Mouse (Mus musculus) cerebellum, postnatal 36 days (tissue): ENCODE data around the gene Mroh3.
A peak's percentile ranks its signal among the peaks of the same experiment; 100 is the strongest.

ENCODE experiments used
- DNase-seq, 2 experiments: peaks; one replicate each; pipeline ENCODE4 v3.0.0; 2021 to 2022; ENCODE audit warnings: mixed read lengths in 2 of 2

The Mroh3 gene

DNA sequence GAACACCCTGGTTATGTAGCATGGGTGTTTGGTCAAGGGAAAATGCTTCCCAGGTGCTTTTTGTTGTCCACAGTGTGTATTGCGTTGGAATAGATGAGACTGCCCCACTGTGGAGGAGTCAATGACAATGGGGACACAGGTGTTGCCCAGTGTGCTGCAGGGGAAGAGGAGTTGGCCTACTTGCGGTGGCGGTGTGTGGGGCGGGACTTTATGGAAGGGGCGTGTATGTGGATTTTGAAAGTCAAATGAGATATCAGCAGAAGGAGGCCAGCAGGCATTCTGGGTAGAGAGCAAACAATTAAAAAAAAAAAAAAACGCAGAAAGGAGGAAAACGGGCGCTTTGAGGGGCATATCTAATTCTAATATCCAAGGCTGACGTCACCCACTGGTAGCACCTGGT is 62.9 kb downstream of the Mroh3 start:
- no peak for DNase-seq

DNA sequence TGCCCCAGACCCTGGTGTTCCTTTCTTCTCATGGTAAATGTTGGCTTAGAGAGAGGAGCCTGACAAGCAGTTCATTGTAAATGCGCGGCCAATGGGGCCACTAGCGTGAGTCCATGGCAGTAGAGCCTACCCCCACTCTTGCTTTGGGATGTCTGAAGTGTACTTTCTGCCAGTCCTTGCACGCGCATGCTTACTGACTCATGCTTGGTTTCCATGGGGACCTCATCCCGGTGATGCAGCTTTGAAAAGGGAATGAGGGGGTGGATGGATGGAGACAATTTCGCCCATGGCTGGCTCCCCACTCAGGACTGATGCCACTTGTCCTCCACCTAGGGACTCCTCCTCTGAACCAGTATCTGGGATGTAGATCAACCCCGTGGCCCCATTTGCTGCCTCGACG is 69.1 kb downstream of the Mroh3 start:
- no peak for DNase-seq

DNA sequence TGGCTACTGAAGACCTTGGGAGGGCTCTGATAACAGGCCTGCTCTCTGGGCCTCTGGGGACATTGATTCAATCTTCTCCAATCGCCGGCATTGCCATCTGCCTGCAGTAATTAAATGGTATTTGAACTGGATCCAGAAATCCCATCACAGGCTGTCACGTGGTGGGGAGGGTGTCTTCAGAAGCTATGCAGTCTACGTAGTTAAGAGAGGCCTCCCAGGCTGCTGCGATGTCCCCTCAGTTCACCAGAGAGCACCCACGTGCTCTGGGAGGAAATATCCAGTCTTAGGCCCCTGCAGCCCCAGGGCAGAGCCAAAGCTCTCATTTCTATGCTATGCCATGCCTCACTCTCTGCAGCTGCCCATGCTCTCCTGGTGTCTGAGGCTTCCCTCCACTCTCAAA is 70.3 kb downstream of the Mroh3 start:
- DNase-seq = no peak

DNA sequence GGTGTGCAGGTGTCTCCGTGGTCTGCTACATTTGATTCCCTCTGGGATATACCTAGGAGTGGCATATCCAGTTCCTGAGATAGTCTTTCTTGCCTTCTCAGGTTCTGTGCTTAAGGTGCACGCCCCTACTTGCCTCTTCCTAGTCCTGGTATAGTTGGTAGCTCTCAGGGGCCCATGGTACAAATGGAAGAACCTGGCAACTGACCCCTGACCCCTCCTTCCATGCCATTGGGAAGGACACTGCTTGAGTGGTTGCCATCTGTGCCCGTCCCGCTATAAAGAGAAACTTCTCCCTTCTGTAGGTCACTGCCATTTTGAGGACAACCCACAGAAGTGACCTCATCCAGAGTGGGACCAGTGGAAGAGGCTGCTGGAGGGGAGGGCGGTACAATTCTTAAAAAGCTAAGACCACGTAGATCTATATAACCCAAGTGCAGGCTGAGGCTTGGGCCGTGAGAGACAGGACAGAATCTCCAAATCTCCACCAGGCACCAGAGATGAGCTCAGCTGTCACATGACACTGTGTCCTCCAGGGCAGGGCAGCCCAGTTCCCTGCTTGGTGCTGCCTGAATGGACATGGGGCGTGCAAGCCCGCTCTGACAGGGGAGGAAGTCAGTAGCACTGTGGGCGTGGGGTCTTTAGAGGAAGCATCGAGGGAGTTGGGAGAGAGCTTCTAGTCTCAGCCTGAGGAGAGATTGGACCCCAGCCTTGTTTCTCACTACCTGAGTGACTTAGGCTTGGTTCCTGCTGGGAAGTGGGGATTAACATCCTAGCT is 71.3 kb downstream of the Mroh3 start:
- DNase-seq = no peak

DNA sequence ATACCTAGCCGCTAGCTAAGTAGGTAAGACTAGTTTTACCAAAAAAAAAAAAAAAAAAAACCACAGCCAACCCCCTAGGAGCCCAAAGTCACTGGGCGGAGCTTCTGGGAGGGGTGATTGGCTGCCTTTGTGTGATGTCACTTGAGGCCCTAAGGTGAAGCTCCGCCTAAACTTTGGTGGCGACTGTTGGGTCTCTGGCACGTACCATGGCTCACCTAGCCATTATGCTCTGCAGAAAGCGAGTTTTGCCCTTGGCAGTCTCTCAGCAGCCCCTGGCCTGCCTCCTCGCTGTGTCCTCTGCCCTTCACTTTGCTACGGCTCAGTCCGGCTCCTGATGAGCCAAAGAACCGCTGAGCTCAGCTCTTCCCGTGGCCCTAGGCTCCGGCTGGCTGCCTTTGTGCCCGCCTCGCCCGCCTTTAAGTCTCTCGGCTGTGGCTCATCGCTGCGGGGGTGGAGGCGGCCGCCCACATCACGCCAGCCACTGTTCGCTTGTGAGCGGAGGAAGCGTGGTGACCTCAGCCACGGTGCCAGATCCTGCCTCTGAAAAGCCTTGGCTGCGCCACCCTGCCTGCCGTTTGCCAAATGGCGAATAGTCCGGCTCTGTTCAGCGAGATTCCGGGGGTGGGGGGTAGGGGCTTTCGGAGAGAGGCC is 72.5 kb downstream of the Mroh3 start:
- peak; percentile 84 to 89 for DNase-seq

DNA sequence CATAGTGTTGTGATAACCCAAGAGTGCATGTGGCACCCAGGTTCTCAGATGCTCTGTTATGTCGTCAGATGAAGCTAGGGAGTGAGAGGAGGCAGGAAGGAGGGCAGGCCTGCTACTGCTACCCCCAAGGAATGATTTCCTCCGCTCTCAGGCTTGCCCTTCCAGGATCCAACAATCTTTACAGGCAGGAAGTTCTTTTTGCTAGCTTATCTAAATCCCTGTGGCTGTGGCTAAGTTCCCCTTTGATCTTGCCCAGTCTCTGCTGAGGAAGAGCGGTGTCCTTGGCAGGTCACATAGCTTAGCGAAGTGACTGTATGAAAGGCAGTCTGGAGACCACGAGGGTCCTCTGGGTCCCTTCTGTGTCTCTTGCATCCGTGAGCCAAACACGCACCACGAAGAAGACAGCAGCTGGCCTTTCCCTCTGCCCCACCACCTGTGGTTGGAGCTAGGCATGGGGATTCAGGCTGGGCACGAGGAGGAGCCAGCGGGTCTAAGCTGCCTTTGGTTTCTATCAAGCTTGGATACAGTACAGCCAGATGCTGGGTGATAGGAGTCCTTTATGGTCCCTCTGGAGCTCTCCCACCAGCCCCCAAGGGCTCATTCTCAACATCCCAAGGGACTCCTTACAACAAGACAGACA is 74.3 kb downstream of the Mroh3 start:
- DNase-seq = no peak

DNA sequence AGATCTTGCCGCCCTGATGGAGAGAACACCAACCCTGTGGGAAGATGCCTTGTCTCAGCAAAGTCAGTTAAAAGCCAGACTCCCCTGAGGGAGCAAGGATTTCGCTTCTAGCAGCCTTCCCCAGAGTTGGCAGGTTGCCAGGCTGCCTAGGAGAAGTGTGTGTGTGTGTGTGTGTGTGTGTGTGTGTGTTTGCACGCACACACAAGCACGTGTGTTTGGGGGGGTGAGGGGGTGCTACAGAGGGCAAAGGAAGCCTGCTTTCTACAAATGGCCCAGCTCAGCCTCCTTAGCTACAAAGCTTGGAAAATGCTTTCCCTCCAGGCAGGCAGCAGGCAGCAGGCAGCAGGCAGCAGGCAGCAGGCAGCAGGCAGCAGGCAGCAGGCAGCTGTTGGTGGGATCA is 75.1 kb downstream of the Mroh3 start:
- DNase-seq = peak in 1 of 2 experiments; percentile 42

DNA sequence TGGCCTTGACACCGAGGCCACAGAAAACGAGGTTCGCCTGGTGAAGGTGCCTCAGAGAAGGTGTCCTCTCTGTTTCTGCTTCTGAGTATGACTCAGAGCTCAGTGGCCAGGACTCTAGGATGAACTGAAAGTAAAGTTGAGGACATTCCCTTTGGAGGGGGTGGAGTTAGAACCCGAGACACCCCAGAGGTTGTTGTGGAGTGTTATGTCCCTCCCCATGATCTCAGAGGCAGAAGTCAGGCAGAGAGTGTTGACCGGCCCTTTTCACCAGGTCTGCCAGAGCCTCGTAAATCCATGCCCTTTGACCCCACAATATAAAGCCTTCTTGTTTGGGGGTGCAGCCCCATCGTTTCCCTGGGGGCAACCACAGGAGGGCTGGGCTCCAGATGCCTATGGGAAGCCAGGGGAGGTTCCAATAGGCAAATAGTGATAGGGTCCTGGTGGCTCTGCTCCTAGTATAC is 75.5 kb downstream of the Mroh3 start:
- DNase-seq = no peak

DNA sequence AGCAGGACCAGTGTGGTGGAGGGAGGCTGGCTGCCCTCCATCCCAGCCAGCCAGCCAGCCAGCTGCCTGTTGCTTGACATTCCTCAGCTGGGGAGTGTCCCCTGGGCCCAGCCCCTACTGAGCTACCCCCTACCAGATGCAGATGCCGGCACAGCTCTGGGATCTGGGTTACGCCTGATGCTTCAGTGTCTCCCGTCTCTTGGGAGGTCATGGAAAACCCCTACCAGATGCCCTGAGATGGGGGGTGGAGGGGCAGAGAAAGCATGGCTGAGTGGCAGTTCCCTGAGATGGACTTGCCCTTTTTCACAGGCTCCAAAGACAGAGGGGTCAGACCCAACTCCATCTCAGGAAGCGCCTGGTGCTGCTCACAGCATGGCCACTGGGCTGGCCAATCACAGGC is 76.1 kb downstream of the Mroh3 start:
- no peak for DNase-seq

DNA sequence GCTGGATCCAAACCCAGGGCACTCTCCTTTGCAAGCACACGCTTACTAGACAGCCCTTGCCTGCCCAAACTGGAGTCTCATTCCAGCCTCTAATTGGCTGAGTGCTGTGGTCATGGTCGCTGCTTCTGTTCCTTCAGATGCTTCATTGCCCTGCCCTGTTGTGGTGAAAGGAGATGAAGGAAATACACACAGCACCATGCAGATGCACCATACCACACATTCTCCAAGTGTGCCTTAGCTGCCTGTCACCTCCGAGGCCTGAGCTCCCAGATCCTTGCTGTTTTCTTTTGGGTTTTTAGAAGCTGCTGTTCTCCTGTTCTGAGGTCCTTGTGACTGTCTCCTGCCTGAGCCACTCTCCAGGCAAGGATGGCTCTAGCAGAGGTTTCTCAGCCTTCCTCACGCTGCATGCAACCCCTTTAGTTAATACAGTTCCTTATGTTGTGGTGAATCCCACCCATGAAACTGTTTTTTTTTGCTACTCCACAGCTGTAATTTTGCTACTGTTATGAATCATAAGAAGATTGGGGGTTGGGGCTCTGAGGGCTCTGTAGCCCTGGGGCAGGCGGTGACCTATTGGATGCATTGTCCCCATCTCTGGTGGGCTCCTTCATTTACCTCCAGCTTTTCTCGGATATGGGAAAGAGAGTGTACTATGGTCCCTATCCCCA is 76.7 kb downstream of the Mroh3 start:
- DNase-seq = no peak

DNA sequence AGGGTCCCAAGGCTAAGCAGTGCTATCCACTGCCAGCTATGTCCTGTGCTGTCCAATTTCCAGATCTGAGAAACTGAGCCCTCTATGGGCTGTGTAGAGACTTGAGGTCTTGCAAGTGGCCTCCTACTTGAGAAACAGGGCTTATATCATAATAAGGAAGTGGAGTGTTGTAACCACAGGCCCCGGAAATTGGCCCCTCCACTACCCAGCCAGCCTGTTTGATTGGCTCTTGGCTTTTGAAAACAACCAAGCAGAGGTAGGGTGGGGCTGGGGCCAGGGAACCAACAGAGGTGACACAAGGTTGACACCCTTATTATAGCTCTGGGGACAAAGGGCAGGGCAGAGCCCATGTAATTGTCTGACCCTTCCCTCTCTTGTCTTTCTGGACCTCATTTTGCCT is 77.6 kb downstream of the Mroh3 start:
- DNase-seq = no peak

DNA sequence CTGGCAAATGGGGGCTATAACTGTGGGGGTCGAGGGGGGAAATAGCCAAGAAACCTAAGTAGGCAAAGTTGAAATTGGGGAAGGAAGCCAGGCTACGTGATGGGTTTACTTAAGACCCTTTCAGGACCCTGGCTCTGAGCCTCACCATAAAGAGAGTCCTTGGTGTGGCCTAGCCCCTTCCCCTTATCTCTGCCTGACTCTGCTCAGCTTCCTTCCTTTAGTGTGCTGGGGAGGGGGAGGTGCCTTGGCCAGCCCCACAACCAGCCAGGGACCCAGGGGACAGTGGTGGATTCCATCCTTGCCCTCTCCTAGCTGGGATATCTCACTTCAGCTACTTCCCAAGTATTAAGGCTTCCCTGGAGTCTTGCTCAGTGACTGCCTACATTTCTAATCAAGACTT is 78.1 kb downstream of the Mroh3 start:
- DNase-seq = no peak

DNA sequence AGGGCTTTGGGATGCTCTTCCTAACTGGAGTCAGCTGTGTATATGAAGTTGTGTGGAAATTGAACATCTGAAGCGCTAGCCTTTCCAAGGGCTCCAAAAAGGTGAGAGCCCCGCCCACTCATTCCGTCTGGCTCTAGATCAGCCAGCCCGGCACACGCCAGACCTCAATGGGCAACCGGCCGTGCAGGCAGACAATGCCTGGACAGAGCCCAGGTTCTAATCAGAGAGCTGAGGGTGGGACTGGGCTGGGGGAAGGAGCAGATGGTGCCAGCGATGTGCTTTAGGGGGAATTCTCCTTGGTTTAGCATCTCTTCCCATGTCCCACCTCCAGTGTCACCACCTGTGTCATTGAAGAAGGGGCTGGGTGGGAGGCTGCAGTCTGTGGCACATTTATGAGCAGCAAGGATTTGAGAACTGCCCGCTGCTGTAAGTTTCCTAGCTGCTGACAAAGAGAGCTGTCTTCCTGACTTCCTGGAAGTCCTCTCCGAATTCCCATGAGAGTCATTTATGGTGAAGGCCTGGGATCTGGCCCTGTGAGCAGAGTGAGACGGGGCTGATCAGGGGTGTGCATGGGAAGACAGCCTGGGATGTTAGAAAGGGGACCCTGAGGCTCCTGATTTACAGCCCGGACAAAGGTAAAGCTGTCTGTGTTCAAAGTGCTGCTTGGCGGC is 78.9 kb downstream of the Mroh3 start:
- DNase-seq = peak; percentile 47 to 58

DNA sequence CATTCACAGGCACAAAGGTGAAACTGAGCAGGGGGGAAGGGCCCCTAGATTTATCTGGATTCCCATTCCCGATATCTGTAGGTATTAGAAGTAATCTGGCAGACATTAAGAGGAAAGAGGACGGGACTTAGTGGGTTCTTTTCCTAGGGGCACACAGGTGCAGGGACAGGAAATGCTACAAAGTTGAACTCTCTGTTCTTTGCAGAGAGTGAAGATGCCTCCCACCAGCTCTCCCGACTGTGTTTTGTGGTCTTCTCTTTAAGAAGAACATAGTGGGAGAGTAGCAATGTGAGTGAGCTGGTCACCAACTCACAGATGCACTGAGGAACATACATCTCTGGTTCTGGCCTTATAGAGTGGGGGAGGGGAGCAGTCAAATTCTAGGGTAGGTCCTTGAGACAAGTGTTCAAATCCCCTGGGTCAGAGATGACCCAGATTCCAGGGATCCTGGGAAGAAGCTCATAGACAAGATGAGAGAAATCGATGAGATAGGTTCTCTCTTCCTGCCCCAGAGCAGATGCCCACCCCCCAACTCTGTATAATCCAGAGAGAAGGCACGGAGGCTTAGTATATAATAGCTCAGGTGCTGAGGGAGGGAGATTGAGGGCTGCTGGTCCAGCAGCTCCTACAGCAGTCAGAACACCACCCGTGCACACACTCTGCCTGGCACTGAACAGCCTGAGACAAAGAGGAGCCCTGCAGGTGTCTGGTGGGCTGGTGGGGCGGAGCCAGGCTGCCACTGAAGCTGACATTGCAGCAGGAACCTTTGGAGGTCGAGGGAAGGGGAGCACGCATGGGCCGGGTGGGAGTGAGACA is 80.0 kb downstream of the Mroh3 start:
- DNase-seq = no peak
